Mouse (Mus musculus): ENCODE results near the gene Epb41.

The Epb41 gene

DNA sequence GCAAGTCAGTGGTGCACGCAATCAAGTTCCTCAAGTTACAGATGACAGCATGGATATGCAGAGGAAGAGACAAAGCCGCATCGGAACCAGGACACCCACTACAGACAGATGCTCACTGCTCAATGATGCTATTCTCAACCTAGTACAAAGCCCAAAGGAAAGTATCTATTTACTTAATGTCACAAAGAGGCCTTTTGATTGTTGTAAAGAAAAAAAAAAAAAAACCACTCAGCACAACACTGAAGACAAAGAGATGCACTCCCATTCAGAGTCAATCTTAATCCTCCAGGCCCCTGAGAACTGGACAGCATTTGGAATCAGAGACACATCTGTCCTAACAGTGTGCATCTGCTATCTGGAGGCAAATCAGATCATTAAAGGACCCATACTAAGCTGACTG, 63.5 kb downstream of the Epb41 start:
- DNase-seq (ENCODE audit: low read depth, low spot score) = peak; percentile 34

DNA sequence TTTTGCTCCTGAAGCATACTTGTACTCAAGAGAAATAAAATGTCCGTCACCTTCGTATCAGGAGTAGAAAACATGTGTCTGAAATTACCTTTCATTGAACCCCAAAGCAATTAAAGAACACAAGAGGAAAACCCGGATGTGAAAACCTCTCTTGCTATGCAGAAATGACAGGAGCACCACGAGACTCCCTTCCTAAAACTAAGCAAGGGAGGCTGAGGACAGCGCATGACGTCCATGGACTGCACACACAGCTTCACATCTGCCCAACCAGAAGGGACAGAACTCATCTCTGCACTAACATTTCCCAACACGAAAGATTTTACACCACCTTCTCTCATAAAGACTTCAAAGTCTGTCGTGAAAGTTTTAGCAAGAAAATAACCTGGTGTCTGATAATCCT, 64.7 kb downstream of the Epb41 start:
- no peak for DNase-seq (ENCODE audit: low read depth, low spot score)

DNA sequence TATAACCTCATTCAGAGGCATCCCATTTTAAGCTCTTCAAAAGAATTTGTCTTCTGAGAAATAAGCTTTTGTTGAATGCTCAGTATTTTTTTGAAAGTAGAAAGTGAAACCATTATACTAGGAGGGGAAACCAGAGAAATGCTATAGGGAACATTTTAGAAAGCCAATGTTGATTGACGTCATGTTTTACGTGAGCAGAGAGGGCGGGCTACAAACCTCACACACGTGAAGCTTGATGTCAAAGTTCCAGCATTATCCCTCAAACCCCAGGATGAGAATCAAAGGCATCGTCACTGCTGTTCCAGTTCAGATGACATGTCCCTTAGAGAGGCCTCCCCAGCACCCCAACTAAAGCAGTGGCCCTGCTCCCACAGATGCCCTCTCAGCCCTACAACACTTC, 66.9 kb downstream of the Epb41 start:
- no peak for DNase-seq (ENCODE audit: low read depth, low spot score)

DNA sequence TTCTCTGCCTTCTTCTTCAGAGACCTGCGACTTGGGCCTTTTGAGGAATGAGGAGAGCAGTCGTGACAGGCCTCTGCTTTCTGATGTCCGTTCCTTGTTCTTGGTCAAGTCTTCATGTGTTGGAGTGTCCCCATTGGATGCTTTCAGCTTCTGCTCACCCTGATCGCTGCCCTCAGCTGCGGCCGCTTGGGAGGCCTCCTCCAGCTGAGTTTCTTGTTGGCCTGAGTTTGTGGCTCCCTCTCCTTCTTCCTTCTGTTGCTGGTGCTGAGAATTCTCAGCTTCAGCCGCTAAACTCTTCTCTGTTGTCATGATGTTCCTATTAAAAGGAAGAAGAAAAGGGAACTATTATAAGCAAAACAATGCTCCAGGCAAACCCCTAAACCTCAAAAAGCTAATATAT, 68.0 kb downstream of the Epb41 start:
- DNase-seq (ENCODE audit: low read depth, low spot score) = no peak

DNA sequence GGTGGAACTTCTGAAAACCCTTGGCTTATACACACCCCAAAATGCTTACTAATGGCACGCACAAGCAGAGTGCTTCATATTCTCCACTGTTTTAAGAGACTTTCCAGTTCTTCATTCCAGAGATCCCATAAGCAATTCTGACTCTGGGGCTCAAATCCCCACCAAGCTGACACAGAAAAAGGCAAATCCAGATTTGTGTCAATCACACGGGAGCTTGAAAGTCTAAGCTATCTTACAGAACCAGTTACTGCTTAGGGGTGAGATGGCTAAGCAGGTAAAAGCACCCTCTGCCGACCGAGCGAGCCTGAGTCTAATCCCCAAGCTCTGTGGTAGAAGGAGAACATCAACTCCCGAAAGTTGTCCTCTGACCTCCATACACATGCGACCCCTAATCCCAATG, 76.5 kb downstream of the Epb41 start:
- DNase-seq (ENCODE audit: low read depth, low spot score) = no peak

DNA sequence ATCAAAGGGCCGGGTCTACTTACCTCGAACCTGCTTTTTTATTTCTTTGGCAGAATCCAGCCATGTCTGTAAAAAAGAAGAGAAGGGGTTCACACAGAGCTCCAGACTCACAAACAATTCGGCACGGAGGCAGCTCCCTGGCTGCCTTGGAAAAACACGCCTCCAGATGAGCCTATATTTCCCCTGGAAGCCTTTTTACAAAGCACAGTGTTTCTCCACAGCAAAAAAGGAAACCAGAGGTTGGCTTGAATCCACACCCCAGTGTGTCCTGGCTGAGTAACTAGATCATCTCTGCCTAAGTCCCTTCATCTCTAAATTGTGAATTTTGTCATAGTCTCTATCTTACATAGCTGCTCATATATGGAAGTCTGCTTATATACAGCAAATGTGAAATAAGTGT, 77.6 kb downstream of the Epb41 start:
- DNase-seq (ENCODE audit: low read depth, low spot score) = no peak

DNA sequence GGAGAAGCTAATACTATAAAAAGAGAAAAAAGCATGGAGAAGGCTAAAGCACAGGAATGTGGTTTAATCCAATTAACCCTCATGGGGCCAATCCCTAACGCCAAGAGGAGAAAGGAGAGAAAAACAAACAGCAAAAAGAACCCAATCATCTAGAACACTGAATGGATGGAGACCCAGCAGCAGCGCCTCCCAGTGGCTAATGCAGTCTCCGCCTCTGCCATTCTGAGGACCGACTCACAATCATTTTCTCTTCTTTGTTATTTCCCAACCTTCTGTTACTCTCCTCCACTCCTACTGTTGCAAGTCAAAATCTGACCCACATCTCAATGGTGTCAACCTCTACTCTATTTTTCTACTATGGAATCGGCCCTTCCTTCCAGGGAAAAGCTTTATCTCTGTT, 78.1 kb downstream of the Epb41 start:
- DNase-seq (ENCODE audit: low read depth, low spot score) = peak; percentile 32

DNA sequence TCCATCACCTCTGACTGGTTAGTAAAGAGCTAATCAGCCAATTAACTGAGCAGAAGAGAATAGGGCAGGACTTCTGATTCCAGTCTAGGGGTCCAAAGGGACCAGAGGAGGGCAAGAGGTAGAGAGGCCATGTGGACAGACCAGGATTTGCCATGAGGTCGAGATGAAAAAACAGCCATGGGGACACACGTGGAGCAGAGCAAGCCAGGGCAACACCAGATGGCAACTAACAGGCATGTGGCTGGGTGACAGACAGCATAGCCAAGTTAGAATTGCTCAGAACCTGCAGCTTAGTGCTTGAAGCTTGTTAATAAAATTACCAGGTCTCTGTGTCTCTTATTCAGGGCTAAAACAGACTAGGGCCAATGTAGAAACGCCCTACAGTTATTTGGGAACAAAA, 81.3 kb downstream of the Epb41 start:
- no peak for DNase-seq (ENCODE audit: low read depth, low spot score)

DNA sequence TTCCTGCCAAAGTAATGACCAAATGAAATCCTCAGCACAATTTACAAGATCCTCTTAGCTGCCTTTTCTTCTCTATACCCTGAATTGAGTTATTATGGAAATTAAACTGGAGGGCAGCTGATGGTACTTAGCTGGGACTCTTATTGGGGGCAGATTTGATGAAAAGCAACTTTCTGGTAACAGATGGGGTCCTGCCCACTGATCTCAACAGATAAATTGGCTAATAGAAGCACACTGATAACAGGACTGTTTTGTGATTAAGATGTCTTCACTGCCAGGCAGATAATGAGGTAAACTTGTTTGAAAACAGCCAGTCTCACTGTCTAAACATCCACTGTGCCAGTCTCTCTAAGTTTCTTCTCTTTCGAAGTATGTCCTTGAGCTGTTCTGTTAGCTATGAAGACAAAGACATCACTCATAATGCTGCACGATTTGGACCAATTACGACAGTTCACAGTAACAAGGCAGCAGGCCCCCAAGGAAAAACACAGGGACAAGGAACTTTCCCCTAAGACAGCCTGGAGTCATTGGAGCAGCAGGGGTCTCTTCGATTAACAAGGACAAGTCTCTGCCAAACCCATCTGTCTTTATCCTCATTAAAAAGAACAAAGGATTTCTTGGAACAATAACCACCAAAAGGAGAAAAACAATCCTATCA, 92.1 kb downstream of the Epb41 start:
- no peak for DNase-seq (ENCODE audit: low read depth, low spot score)

DNA sequence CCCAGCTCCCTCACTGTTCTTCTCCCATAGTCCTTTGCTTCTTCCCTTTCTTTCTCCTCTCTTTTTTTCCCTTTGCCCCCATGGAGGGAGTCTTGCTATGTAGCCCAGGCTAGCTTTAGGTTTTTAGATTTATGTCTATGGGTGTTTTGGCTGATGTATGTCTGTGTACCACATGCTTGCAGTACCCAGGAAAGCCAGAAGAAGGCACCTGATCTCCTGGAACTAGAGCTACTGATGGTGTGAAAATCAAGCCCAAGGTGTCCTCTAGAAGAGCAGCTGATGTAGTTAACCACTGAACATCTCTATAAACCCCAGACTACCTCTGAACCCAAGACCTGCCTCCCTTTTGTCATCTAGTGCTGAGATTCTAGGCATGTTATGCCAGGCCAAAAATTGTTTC, 93.4 kb downstream of the Epb41 start:
- peak; percentile 41 for DNase-seq (ENCODE audit: low read depth, low spot score)

DNA sequence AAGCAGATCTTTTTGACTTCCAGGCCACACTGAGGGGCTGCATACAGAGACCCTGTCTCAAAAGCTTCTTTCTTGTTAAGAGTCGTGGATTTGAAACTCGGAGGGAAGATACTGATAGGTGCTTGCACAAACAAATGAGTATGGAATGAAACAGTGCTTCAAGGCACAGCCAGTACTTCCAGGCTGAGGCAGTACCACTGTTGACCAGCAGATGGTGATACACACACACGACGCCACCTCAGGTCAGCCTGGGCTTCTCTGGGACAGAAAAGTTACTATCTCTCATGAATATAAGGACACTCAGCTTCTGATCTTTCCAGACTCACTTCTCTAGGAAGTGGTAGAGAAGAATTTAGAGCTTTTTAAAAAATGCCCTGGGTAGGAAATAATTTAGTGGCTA, 97.9 kb downstream of the Epb41 start:
- peak; percentile 68 for DNase-seq (ENCODE audit: low read depth, low spot score)

DNA sequence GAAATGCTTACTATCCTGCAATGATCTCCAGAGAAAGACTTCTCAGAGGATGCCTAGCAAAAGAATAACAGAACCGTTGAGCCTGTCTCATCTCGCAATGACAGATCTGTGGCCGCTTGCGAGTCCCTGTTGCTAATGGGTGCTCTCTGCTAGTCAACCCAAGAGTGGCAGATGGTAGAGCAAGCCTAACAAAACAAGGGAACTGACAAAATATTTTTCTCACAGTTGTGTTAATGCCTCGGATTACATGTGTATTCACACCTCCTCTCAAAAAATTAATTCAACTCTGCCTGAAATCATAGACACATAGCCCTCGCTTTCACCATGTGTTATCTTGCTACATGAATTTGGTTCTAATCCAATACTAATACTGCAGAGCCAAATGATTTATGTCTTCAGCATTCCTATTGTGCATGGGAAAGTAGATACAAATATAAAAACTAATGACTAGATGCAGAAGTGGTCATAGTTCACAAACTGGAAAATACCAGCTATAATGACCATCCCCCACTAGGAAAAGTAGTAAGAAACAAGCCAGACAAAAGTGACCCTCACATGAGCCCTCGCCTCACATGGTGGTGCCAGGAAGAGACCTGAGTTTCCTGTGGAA, 104.8 kb downstream of the Epb41 start:
- no peak for DNase-seq (ENCODE audit: low read depth, low spot score)

DNA sequence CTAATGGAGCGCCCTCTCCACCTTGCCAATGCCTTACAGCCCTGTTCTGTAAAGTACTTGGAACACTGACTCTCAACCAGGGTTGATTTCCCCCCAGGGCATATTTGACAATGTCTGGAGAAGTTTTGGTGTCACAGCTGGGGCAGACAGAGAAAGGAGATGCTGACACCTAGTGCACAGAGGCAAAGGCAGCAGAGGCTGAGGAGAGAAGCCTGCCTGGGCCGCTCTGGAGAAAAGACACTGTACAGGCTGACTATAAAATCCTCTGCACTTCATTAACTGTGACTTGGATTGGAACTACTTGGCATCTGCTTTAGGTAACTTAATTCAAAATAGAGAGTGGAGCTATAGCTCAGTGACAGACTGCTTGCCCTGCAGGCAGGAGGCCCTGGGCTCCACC, 106.2 kb downstream of the Epb41 start:
- no peak for DNase-seq (ENCODE audit: low read depth, low spot score)

DNA sequence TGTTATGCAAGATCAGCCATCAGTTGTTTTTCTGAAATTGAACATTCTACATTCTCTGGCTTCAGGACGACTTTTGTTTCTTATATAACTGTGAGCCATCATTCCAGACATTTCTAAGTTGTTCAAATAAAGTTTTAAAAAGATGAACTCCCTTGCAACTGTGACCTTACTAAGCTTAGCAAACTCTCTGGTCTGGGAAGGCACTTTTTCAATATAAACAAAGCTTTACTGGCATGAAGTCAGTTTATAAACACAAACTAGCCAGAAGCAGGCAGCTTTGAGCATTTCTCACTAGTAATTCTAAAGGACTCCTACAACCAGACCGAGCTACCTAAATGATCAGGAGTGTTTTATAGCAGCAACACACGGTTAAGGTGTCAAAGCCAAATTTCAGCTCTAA, 118.0 kb downstream of the Epb41 start:
- no peak for DNase-seq (ENCODE audit: low read depth, low spot score)

DNA sequence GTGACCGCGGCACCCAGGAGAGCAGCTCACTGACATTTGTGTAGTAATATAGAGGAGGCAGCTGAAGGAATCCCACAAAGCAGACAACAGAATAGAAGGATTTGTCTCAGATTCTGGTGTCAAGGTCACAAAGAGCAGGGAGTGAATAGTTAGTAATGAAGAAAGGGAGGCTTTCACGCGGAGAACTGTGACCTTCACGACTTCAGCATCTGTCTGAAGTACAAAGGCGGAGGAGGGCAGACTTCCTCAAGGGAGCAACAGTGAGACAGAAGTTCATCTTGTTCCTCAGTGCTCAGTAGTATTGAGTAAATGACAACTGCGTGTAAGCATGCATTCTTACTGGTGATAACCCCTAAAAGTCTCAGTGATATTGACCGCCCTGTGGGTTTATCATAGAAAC, 124.5 kb downstream of the Epb41 start:
- DNase-seq (ENCODE audit: low read depth, low spot score) = peak; percentile 27

DNA sequence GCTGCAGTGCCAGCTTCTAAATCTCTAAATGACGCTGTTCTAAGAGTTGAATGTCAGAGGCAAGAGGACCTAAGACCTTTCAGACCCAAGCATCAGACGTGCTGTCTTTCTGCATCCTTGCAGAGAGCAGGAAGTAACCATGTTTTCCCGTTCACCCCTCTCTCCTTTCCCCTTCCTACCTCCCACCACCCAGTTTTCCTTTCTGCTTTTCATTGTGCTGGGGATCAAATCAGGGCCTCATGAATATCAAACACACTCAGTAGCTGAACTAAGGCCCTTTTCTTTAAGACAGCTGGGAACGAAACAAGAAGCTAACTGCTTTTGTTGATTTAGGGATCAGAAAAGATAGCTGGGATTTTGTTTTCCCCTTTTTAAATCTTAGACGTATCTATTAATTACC, 125.2 kb downstream of the Epb41 start:
- no peak for DNase-seq (ENCODE audit: low read depth, low spot score)

DNA sequence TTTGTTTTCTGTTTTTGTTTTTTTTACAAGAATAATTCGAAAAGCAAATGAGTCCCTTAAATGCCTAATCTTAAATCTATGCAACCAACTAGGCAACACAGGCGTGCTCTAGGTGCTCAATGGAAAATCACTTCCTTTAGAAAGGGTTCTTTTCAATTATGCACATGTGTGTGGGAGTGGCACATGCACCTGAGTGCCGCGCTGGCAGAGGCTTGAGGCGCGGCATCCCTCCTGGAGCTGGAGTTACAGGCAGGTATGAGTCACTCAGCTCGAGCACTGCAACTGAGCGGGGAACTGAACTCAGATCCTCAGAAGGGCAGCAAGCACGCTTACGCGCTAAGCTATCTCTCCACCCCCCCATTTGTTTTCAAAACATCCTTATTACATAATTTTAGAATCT, 127.3 kb downstream of the Epb41 start:
- DNase-seq (ENCODE audit: low read depth, low spot score) = peak; percentile 17

DNA sequence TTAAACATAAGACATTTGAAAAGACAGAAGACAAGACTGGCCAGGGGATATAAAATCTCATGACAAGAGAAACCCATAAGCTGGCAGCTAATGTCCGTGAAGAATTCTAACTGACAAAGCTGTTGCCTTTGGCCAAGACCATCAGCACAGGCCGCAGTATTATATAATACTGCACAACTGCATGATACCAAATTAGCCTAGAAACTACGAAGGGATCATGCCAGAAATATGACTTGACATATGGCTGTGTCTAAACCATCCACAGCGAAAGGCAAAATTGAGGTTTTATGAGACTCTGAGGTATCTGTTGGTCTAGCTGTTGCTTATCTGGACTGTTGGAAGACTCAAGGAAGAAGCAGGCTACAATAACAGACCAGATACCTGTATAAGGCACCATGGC, 134.3 kb downstream of the Epb41 start:
- DNase-seq (ENCODE audit: low read depth, low spot score) = no peak

DNA sequence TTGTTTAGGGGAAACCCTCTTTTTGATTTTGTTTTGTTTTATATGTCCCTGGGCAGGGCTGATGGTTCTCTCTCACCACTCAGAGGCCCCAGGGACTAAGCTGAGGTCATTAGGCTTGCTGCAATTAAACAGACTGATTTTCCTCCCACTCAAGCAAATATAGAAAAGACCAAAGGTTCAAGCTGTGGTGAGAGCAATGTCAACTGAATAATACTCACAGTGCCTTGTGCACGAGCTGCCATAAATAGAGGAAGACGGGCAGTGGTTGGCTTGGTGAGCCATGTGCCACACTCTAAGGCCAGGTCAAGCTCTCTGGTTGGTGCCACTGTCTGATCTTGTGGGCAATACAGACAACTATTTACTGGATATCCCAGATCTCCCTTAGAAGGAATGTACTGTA, 135.7 kb downstream of the Epb41 start:
- DNase-seq (ENCODE audit: low read depth, low spot score) = no peak

DNA sequence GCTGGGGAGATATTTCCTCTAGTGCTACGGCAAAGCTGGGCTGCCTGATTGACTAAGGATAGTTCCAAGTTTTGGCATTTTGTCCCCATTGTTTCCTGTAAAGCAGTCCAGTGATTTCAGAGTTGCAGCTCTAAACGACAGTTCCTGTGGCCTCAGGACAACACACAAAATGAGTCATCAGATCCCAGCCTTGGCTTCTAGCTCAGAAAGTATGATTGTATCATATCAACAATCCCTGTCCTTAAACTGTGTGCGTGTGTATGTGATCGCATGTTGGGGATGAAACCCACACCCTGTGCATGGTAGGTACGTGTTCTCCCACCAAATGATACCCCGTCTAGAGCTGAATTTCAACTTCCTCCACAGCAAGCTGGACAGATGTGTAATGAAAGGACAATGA, 146.0 kb downstream of the Epb41 start:
- no peak for DNase-seq (ENCODE audit: low read depth, low spot score)

DNA sequence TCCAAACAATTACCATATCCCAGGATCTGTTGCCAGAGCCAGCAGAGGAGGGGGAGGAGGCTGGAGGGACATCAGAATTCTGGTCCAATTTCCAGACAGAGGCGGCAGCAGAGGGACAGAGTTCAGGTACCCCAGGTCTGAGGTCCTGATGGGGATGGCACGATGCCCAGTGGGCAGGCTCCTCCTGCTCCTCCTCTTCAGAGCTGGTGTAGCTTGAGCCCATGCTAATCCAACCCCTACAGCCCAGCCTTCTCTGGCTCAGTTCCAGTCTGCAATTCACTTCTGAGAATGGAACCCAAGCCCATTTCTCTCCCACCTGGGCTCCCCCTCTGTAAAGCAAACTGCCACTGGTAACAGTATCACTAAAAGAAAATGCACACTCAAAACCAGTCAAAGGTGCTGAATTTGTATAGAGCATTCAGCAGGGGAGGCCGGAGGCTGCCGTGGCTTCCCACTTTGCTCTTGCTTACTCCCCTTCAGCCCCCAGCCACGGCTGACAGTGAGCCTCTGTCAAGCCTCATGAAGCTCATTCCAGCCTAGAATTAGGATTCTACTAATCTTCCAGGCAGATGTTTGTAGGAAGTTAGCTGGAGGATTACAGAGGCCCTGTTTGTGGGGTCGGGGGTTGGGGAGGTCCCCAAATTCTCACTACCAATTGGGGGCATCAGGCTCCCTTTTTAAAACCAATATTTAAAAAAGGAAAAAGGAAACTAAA, 150.9 kb downstream of the Epb41 start:
- no peak for DNase-seq (ENCODE audit: low read depth, low spot score)

DNA sequence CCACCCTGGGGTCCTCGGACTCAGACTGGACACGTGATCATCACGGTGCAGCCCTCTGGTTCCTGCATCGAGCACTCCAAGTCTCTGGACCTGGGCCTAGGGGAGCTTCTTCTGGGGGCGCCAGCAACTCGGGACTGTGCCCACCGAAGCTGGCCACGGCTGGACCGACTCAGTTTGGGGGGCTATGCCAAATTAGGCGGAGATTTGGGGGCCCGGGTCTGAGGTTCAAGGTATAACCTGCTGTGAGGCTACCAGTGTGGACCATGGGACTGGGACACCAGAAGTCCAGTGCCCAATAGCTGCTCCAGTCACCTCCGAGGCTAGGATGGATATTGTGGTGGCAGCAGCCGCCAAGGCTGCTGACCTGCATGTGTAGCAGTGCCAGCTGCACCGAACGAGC, 152.7 kb downstream of the Epb41 start:
- no peak for DNase-seq (ENCODE audit: low read depth, low spot score)

Data from R1 (cell line).